ENCODE assay signal across 19 mouse cellular contexts in the genomic region with DNA sequence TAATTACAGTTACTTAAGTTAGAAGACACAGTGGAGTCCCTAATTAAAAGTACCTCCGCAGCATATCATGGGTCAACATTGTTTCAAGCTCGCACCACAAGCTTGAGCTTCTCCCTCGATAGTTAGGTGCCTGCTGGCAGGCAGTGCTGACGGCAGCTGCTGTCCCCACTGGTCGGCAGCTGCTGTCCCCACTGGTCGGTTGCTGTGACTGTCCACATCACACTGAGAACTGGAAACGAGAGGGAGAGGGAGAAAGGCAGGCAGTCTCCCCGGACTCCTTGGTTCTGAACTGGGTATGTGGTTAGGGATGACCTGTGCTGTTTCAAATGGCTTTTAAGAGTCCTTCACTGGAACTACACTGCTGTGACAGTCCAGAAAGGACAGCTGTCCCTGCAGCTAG. TPM values are rescaled to one million over a fixed set of nuclear protein-coding genes. Genes with fewer than 3 reads are reported as not detected.
A peak's percentile ranks its signal among the peaks of the same experiment; 100 is the strongest.
DNase-seq lines count a peak whose midpoint lies in the region; ATAC-seq lines count a peak whose summit lies in the region.
"Had no signal": no experiment of that assay in that cellular context is flagged by ENCODE, and none has a peak within 500 bp of the region (broad histone marks: within the 10 kb centered on the region; RNA-seq: fewer than 3 reads in every experiment).

No protein-coding gene starts in this region.

- ATAC-seq in heart, embryonic 13.5 days (ENCODE audit: extremely low read depth, insufficient number of reproducible peaks, low FRiP score, low TSS enrichment) = no peak
- peak; percentile 31; the same call in 1 of the 2 replicates for ATAC-seq in lung, embryonic 16.5 days (ENCODE audit: low read depth)
- no peak for ATAC-seq in embryonic facial prominence, embryonic 15.5 days (ENCODE audit: insufficient number of reproducible peaks, low FRiP score, low TSS enrichment, low read depth)
- ATAC-seq in stomach, embryonic 14.5 days (ENCODE audit: insufficient number of reproducible peaks, insufficient read depth, low FRiP score, low read depth) = no peak
- ATAC-seq in granulocyte monocyte progenitor cell, adult 5-6 weeks (replicated peaks; ENCODE audit: poor library complexity, severe bottlenecking) = no peak
- ATAC-seq: liver, postnatal 0 days had no signal

- 26% methylated on average over 8 of the region's 8 CpGs for WGBS in heart, embryonic 13.5 days
- WGBS in lung, embryonic 16.5 days = 30% methylated on average over 8 of the region's 8 CpGs
- 46% methylated on average over 8 of the region's 8 CpGs for WGBS in embryonic facial prominence, embryonic 15.5 days
- WGBS in stomach, embryonic 14.5 days = 49% methylated on average over 8 of the region's 8 CpGs

- no peak overlapping the region for H3K27ac ChIP-seq in heart, embryonic 13.5 days (replicated peaks)
- no peak overlapping the region for H3K27ac ChIP-seq in lung, embryonic 16.5 days (ENCODE audit: low read length)
- peak overlapping the region; percentile 74; the same call in 1 of the 2 replicates for H3K27ac ChIP-seq in embryonic facial prominence, embryonic 15.5 days (replicated peaks)
- H3K27ac ChIP-seq in stomach, embryonic 14.5 days (ENCODE audit: low read length) = peak overlapping the region; percentile 27; the same call in 1 of the 2 replicates
- H3K27ac ChIP-seq: macrophage; midbrain, embryonic 12.5 days had no signal

- no peaks in the 10 kb centered on the region for H3K36me3 ChIP-seq in heart, embryonic 13.5 days
- H3K36me3 ChIP-seq in lung, embryonic 16.5 days (ENCODE audit: control insufficient read depth, insufficient read depth, low read length) = no peaks in the 10 kb centered on the region
- no peaks in the 10 kb centered on the region for H3K36me3 ChIP-seq in embryonic facial prominence, embryonic 15.5 days
- H3K36me3 ChIP-seq in stomach, embryonic 14.5 days (ENCODE audit: control insufficient read depth, insufficient read depth, low read length) = no peaks in the 10 kb centered on the region

- no peak for DNase-seq in heart, adult 8-10 months (ENCODE audit: low spot score)
- DNase-seq in lung, adult 18-20 months = no peak
- DNase-seq in cerebellum, postnatal 14 days = no peak
- DNase-seq: adrenal gland, postnatal 25 days; cerebellum, adult 18-20 months; gastrocnemius, postnatal 10 days; kidney, postnatal 25 days; layer of hippocampus, adult 9-11 months; liver, postnatal 0 days; spleen, adult 18-20 months; thymus, postnatal 14 days had no signal

- no peaks in the 10 kb centered on the region for H3K27me3 ChIP-seq in heart, embryonic 13.5 days (replicated peaks)
- no peaks in the 10 kb centered on the region for H3K27me3 ChIP-seq in lung, embryonic 16.5 days (ENCODE audit: control insufficient read depth, insufficient read depth, low read depth, low read length)
- H3K27me3 ChIP-seq in embryonic facial prominence, embryonic 15.5 days = no peaks in the 10 kb centered on the region
- no peaks in the 10 kb centered on the region for H3K27me3 ChIP-seq in stomach, embryonic 14.5 days (ENCODE audit: control insufficient read depth, insufficient read depth, low read length)
- H3K27me3 ChIP-seq: midbrain, embryonic 12.5 days; Patski had no signal

- H3K4me1 ChIP-seq in heart, embryonic 13.5 days = peaks cover 17% of the 10 kb centered on the region
- H3K4me1 ChIP-seq in lung, embryonic 16.5 days (replicated peaks; ENCODE audit: control insufficient read depth, insufficient read depth, low read length) = peaks cover 9% of the 10 kb centered on the region
- H3K4me1 ChIP-seq in embryonic facial prominence, embryonic 15.5 days = peaks cover 7% of the 10 kb centered on the region; the same call in 1 of the 2 replicates
- H3K4me1 ChIP-seq in stomach, embryonic 14.5 days (ENCODE audit: control insufficient read depth, insufficient read depth, low read length) = 0 out of 2 replicates have a peak, but pooled peaks cover 4% of the 10 kb centered on the region

- H3K9me3 ChIP-seq in heart, embryonic 13.5 days = no peaks in the 10 kb centered on the region
- H3K9me3 ChIP-seq in lung, embryonic 16.5 days (ENCODE audit: control insufficient read depth, low read length) = no peaks in the 10 kb centered on the region
- H3K9me3 ChIP-seq in embryonic facial prominence, embryonic 15.5 days (replicated peaks) = no peaks in the 10 kb centered on the region
- no peaks in the 10 kb centered on the region for H3K9me3 ChIP-seq in stomach, embryonic 14.5 days (ENCODE audit: control insufficient read depth, low read depth, low read length)
- H3K9me3 ChIP-seq: midbrain, embryonic 12.5 days had no signal

- no peak overlapping the region for H3K4me3 ChIP-seq in heart, embryonic 13.5 days
- H3K4me3 ChIP-seq in lung, embryonic 16.5 days (ENCODE audit: low read length) = no peak overlapping the region
- H3K4me3 ChIP-seq in embryonic facial prominence, embryonic 15.5 days (replicated peaks) = no peak overlapping the region
- no peak overlapping the region for H3K4me3 ChIP-seq in stomach, embryonic 14.5 days (ENCODE audit: low read depth, low read length)
- H3K4me3 ChIP-seq: midbrain, embryonic 12.5 days had no signal

- peak overlapping the region; percentile 33; the same call in 1 of the 2 replicates for H3K9ac ChIP-seq in heart, embryonic 13.5 days
- peak overlapping the region; percentile 5; the same call in 1 of the 2 replicates for H3K9ac ChIP-seq in lung, embryonic 16.5 days (ENCODE audit: low read length)
- H3K9ac ChIP-seq in embryonic facial prominence, embryonic 15.5 days = no peak overlapping the region
- H3K9ac ChIP-seq in stomach, embryonic 14.5 days (replicated peaks; ENCODE audit: low read depth, low read length) = no peak overlapping the region
- H3K9ac ChIP-seq: liver, postnatal 0 days; midbrain, embryonic 12.5 days had no signal

- peak overlapping the region; percentile 2; the same call in 1 of the 2 replicates for H3K4me2 ChIP-seq in heart, embryonic 13.5 days
- no peak overlapping the region for H3K4me2 ChIP-seq in lung, embryonic 16.5 days (ENCODE audit: low read depth, low read length)
- H3K4me2 ChIP-seq in embryonic facial prominence, embryonic 15.5 days (replicated peaks) = no peak overlapping the region
- no peak overlapping the region for H3K4me2 ChIP-seq in stomach, embryonic 14.5 days (replicated peaks; ENCODE audit: low read depth, low read length)
- H3K4me2 ChIP-seq: midbrain, embryonic 12.5 days had no signal

RNA-seq across cellular contexts. Expression of gene Ptpn13, which starts 33.4 kb away (rescaled TPM):
- polyA plus RNA-seq in heart, embryonic 13.5 days (2015; fragmentation: Nextera tagmentation; extraction: Ambion mirVana) = 5.8 and 6.9 TPM in 2 replicates
- 1 to 10 TPM; 4.8 to 6.8 (median 5.6) TPM for total RNA-seq in heart, adult 8-10 months (2022)
- 14.9 and 15.4 TPM in 2 replicates for polyA plus RNA-seq in lung, embryonic 16.5 days (2015; fragmentation: Nextera tagmentation; extraction: Ambion mirVana)
- 22.7 and 23.3 TPM in 2 replicates for polyA plus RNA-seq in embryonic facial prominence, embryonic 15.5 days (2015; fragmentation: Nextera tagmentation; extraction: Ambion mirVana)
- 26.3 and 28.5 TPM in 2 replicates for polyA plus RNA-seq in stomach, embryonic 14.5 days (2014; fragmentation: Nextera tagmentation; extraction: Ambion mirVana)
- not detected in 2 replicates for total RNA-seq in granulocyte monocyte progenitor cell, adult 5-6 weeks (2014; fragmentation: Nextera tagmentation)
- total RNA-seq in granulocyte monocyte progenitor cell, adult 5-6 weeks (2017) = not detected in 2 replicates
- polyA plus RNA-seq: macrophage had no signal

Comparison
In these comparisons a context has a peak if more than half of its experiments do, and no peak if none do; other contexts are left out.
1. H3K27ac ChIP-seq: peak in embryonic facial prominence, embryonic 15.5 days (single experiment) and stomach, embryonic 14.5 days (single experiment); none in heart, embryonic 13.5 days (single experiment) and lung, embryonic 16.5 days (single experiment).
2. H3K9ac ChIP-seq: peak in heart, embryonic 13.5 days (single experiment) and lung, embryonic 16.5 days (single experiment); none in embryonic facial prominence, embryonic 15.5 days (single experiment) and stomach, embryonic 14.5 days (single experiment).